Mouse (Mus musculus) E14TG2a.4 (cell line): ENCODE results near the gene Micu2.

Source experiments
- CTCF ChIP-seq: conservative IDR thresholded peaks from 2 replicates; pipeline ENCODE4 v1.5.1; 2014; ENCODE audit warnings: low read length
- NANOG ChIP-seq: IDR thresholded peaks from 2 replicates; pipeline ENCODE4 v1.6.1; 2014; ENCODE audit warnings: borderline replicate concordance, low read length, mixed read lengths
- POU5F1 ChIP-seq: IDR thresholded peaks from 2 replicates; pipeline ENCODE4 v1.6.1; 2014; ENCODE audit warnings: low read length, borderline replicate concordance

DNA sequence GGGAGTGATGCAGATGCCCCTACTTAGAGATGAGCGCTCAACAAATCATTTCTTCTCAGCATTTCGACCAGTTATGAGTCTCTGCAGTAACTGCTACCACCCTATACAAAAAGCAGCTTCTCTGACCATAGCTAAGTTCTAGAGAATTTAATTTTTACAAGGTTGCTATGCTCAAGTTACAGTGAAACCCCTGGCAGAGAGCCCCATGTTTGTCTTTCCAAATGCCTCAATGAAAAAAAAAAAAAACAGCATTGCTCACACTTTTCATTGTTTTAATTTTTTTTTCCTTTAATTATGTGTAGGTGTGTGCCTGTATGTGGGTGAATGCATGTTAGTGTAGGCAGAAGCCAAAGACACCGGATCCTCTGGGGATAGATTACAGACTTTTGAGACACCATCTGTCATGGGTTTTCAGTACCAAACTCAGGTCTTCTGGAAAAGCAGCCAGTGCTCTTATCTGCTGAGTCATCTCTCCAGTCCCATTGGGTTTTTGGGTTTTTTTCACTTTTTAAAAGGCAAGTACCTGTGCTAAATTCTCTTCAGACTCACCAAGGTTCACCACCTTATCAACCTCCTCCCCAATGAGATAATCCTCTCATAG, 132.3 kb downstream of the Micu2 start:
- TF ChIP-seq CTCF (no peak), POU5F1 (no peak), NANOG (no peak)
